Mouse (Mus musculus) inflammation-experienced regulatory T-cells, adult 6 months (primary cell): Measurements from ENCODE around the gene 3110082I17Rik. TPM values are rescaled to one million over a fixed set of nuclear protein-coding genes. Genes with fewer than 3 reads are reported as not detected.

Experiments
- ATAC-seq: one replicate; pipeline ENCODE4 v1.8.0; 2017
- polyA plus RNA-seq, 3 experiments: library from polyadenylated mRNA; unstranded; fragments of 100-300 nt; shearing (Covaris generic); gene quantifications; one replicate each; pipeline ENCODE4 v1.2.1; 2017

Gene 3110082I17Rik
- polyA plus RNA-seq, 3 experiments from 2014 or later, result 4.6 to 5.6 (median 5.2) TPM

GRCm38 (mm10) chr5:139417480-139417879 is 42.8 kb downstream of the 3110082I17Rik start:
- ATAC-seq, result no peak

- ATAC-seq, result no peak
Measured at GRCm38 (mm10) chr5:139416942-139417341, 43.4 kb downstream of the 3110082I17Rik start.

- ATAC-seq, result no peak
Measured at GRCm38 (mm10) chr5:139415001-139415400, 45.3 kb downstream of the 3110082I17Rik start.

GRCm38 (mm10) chr5:139413545-139413944 is 46.8 kb downstream of the 3110082I17Rik start:
- ATAC-seq, result no peak

- no peak for ATAC-seq
Measured at GRCm38 (mm10) chr5:139411665-139412314, 48.5 kb downstream of the 3110082I17Rik start.

- ATAC-seq, result no peak
Measured at GRCm38 (mm10) chr5:139411117-139411516, 49.2 kb downstream of the 3110082I17Rik start.

- no peak for ATAC-seq
Measured at GRCm38 (mm10) chr5:139410056-139410455, 50.3 kb downstream of the 3110082I17Rik start.

- ATAC-seq, result no peak
Measured at GRCm38 (mm10) chr5:139409412-139409811, 50.9 kb downstream of the 3110082I17Rik start.

GRCm38 (mm10) chr5:139408511-139408910 is 51.8 kb downstream of the 3110082I17Rik start:
- ATAC-seq, result no peak

- ATAC-seq, result no peak
Measured at GRCm38 (mm10) chr5:139407121-139407885, 53.0 kb downstream of the 3110082I17Rik start.

- ATAC-seq, result no peak
Measured at GRCm38 (mm10) chr5:139405953-139406352, 54.4 kb downstream of the 3110082I17Rik start.

GRCm38 (mm10) chr5:139405478-139405877 is 54.8 kb downstream of the 3110082I17Rik start:
- no peak for ATAC-seq

- ATAC-seq, result no peak
Measured at GRCm38 (mm10) chr5:139404801-139405401, 55.4 kb downstream of the 3110082I17Rik start, which contains the start of gene C130050O18Rik. Gene C130050O18Rik (plus strand): TSS chr5:139405280.

- ATAC-seq, result no peak
Measured at GRCm38 (mm10) chr5:139403692-139404260, 56.6 kb downstream of the 3110082I17Rik start.

GRCm38 (mm10) chr5:139402106-139402505 is 58.2 kb downstream of the 3110082I17Rik start:
- no peak for ATAC-seq

- ATAC-seq, result no peak
Measured at GRCm38 (mm10) chr5:139399991-139400390, 60.3 kb downstream of the 3110082I17Rik start.

- ATAC-seq, result no peak
Measured at GRCm38 (mm10) chr5:139398786-139399185, 61.5 kb downstream of the 3110082I17Rik start.

GRCm38 (mm10) chr5:139397959-139398753 is 62.2 kb downstream of the 3110082I17Rik start:
- ATAC-seq, result peak; percentile 89

GRCm38 (mm10) chr5:139397359-139397916 is 62.9 kb downstream of the 3110082I17Rik start:
- ATAC-seq, result no peak

GRCm38 (mm10) chr5:139395528-139395927 is 64.8 kb downstream of the 3110082I17Rik start:
- ATAC-seq, result no peak

- ATAC-seq, result no peak
Measured at GRCm38 (mm10) chr5:139394399-139394798, 65.9 kb downstream of the 3110082I17Rik start.

- ATAC-seq, result no peak
Measured at GRCm38 (mm10) chr5:139393197-139393588, 67.1 kb downstream of the 3110082I17Rik start.
